Mouse (Mus musculus) spleen, postnatal 0 days (tissue): Measurements from ENCODE around the gene Ss18l1. TPM values are rescaled to one million over a fixed set of nuclear protein-coding genes. Genes with fewer than 3 reads are reported as not detected.

Experiments
- polyA plus RNA-seq: library from polyadenylated mRNA; unstranded; fragments of >200 nt; fragmentation: Nextera tagmentation; extraction: Ambion mirVana; gene quantifications from 2 replicates; pipeline ENCODE4 v1.2.1, GENCODE M21; 2015

Gene Ss18l1
- 0.67 and 1.1 TPM in 2 replicates for polyA plus RNA-seq

DNA sequence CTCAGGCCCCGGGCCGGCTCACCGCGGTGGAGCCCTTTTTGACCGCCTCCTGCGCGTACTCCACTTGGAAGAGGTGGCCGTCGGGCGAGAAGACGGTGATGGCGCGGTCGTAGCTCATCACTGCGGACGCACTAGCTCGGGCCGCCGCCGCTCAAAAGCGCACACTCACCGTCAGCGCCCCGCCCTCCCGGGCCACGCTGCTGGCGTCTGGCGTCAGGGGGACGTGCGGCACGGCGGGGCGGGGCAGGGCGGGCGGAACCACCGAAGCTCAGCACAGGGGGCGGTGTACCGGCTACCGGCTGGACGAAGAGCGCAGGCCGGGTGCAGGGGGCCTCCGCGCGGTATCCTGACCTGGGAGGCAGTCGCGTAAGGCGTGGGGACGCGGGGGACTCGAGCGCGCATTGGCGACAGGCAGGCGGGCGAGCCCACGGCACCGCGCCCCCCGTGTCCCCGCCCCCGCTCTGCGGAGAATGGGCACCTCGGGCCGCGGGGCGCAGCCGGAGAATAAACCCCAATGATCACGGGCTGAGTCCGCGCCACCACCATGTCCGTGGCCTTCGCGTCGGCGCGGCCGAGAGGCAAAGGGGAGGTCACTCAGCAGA lies at the start of gene Ss18l1, which contains the start of gene Psma7:
Gene Ss18l1 (plus strand): TSS at position 254 of the 602 bp plus-strand sequence.
Gene Psma7 (minus strand): TSS at position 178 of the 602 bp plus-strand sequence.

DNA sequence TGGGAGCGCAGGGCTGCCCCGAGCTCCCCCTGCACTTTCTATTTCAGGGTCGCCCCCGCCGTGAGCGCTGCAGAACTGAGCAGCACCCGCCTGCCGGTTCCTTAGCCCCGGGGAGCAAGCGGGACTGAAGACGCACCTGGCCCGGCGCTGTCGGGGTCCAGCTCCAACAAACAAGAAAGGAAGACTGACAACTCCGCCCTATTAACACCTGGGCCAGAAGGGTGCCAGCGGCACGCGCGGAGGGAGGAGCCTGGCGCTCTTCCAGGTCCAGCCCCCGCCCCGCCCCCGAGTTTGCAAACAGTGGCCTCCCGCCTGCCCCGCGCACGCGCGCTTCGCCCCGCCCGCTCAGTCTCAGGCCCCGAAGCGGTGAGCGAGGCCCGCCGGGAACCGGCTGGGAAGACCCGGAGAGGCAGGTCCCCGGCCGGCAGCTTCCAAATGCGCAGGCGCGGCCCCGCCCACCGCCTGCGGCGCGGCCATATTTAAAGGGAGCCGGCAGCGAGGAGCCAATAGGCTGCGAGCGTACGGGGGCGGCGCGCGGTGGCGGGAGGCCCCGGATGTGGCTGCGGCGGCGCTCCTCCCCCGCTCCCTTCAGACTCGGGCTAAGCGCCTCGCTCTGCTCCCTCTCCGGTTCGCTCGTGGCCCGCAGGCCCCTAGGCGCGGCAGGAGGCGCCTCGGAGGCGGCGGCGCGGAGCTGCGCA lies 17.8 kb upstream of the Ss18l1 start, which contains the start of gene Lsm14b:
Gene Lsm14b (plus strand): TSS at position 587 of the 698 bp plus-strand sequence.

GRCm38 (mm10) chr2:180070481-180071453 lies 28.5 kb downstream of the Ss18l1 start, which contains the start of gene Mtg2:
Gene Mtg2 (plus strand): TSS chr2:180070588.

GRCm38 (mm10) chr2:180103978-180104658 lies 61.8 kb downstream of the Ss18l1 start, which contains the start of gene Hrh3:
Gene Hrh3 (minus strand): TSS chr2:180104488.

GRCm38 (mm10) chr2:180118661-180119438 lies 76.5 kb downstream of the Ss18l1 start, which contains the start of gene Osbpl2:
Gene Osbpl2 (plus strand): TSS chr2:180119306.

Other genes with a start within 250 kb of the Ss18l1 start
- gene Taf4, start 65.9 kb upstream of the Ss18l1 start, polyA plus RNA-seq, result 3.9 and 4.1 TPM in 2 replicates
- gene Lsm14b, start 17.5 kb upstream of the Ss18l1 start, polyA plus RNA-seq, result 3.7 and 3.9 TPM in 2 replicates
- gene Psma7, start 76 bp upstream of the Ss18l1 start, polyA plus RNA-seq, result 420 and 434 TPM in 2 replicates
- gene Mtg2, start 28.1 kb downstream of the Ss18l1 start, polyA plus RNA-seq, result 10.8 and 13.2 TPM in 2 replicates
- not detected in 2 replicates for gene Hrh3, start 62.0 kb downstream of the Ss18l1 start, polyA plus RNA-seq
- gene Osbpl2, start 76.8 kb downstream of the Ss18l1 start, polyA plus RNA-seq, result 18.1 and 21.8 TPM in 2 replicates
- 113 and 118 TPM in 2 replicates for gene Adrm1, start 129.0 kb downstream of the Ss18l1 start, polyA plus RNA-seq
- gene Lama5, start 183.3 kb downstream of the Ss18l1 start, polyA plus RNA-seq, result 4.5 and 6.5 TPM in 2 replicates
- 829 and 881 TPM in 2 replicates for gene Rps21, start 214.9 kb downstream of the Ss18l1 start, polyA plus RNA-seq
- gene Cables2, start 231.0 kb downstream of the Ss18l1 start, polyA plus RNA-seq, result 6.9 and 7.4 TPM in 2 replicates
- not detected in 2 replicates for gene Rbbp8nl, start 247.4 kb downstream of the Ss18l1 start, polyA plus RNA-seq